ENCODE assay signal across 15 mouse cellular contexts in the genomic region with DNA sequence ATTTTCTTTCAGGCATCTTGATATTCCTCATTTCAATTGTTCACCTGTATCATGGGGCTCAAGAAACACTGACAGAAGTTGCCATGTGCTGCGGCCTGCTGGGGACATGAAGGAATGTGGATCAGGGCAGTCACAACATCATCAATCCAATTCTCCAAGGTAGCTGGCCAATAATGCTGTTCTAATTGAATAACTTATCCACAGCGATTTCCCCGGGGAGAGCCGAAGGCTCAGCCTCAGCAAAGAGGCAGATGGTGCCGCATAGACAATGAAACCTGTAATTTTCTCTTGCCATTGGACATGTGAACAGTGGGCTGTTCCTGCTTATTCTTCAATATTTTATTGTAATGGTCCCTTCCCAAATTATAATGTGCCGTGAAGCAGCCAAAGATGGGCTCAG.
DNase-seq lines count a peak whose midpoint lies in the region; ATAC-seq and TF ChIP-seq lines count a peak whose summit lies in the region.
"Had no signal": no experiment of that assay in that cellular context is flagged by ENCODE, and none has a peak within 500 bp of the region (broad histone marks: within the 10 kb centered on the region; RNA-seq: fewer than 3 reads in every experiment).

No protein-coding gene starts in this region.

- peaks cover 18% of the 10 kb centered on the region for H3K4me1 ChIP-seq in forebrain, embryonic 12.5 days
- peaks cover 18% of the 10 kb centered on the region for H3K4me1 ChIP-seq in hindbrain, embryonic 15.5 days (replicated peaks)
- H3K4me1 ChIP-seq in midbrain, postnatal 0 days (ENCODE audit: insufficient read depth, low read length) = 0 out of 2 replicates have a peak, but pooled peaks cover 5% of the 10 kb centered on the region
- H3K4me1 ChIP-seq: liver, embryonic 12.5 days had no signal

- no peaks in the 10 kb centered on the region for H3K36me3 ChIP-seq in forebrain, embryonic 12.5 days (replicated peaks)
- H3K36me3 ChIP-seq in hindbrain, embryonic 15.5 days = no peaks in the 10 kb centered on the region
- H3K36me3 ChIP-seq in midbrain, postnatal 0 days (ENCODE audit: insufficient read depth, low read length) = no peaks in the 10 kb centered on the region
- H3K36me3 ChIP-seq: liver, embryonic 12.5 days had no signal

- H3K4me2 ChIP-seq in forebrain, embryonic 12.5 days = no peak overlapping the region
- no peak overlapping the region for H3K4me2 ChIP-seq in hindbrain, embryonic 15.5 days
- no peak overlapping the region for H3K4me2 ChIP-seq in midbrain, postnatal 0 days (ENCODE audit: low read depth, low read length, poor library complexity, severe bottlenecking)
- H3K4me2 ChIP-seq: liver, embryonic 12.5 days had no signal

- no peaks in the 10 kb centered on the region for H3K27me3 ChIP-seq in forebrain, embryonic 12.5 days
- no peaks in the 10 kb centered on the region for H3K27me3 ChIP-seq in hindbrain, embryonic 15.5 days
- no peaks in the 10 kb centered on the region for H3K27me3 ChIP-seq in midbrain, postnatal 0 days (ENCODE audit: insufficient read depth, low read length)
- H3K27me3 ChIP-seq: liver, embryonic 12.5 days had no signal

- no peak overlapping the region for H3K4me3 ChIP-seq in forebrain, embryonic 12.5 days (replicated peaks)
- H3K4me3 ChIP-seq in hindbrain, embryonic 15.5 days = no peak overlapping the region
- H3K4me3 ChIP-seq in midbrain, postnatal 0 days (ENCODE audit: low read depth, low read length) = no peak overlapping the region
- H3K4me3 ChIP-seq: gastrocnemius, adult 2 months; layer of hippocampus, adult 2 months; liver, embryonic 12.5 days; myocyte had no signal

- DNase-seq in brain, embryonic 14.5 days (ENCODE audit: low read depth) = peak; percentile 90
- DNase-seq in midbrain, postnatal 0 days (ENCODE audit: low spot score) = peak; percentile 78
- no peak for DNase-seq in lung, postnatal 14 days
- DNase-seq in ovary, postnatal 14 days (ENCODE audit: low spot score) = no peak
- DNase-seq in layer of hippocampus, adult 9-10 months (ENCODE audit: low spot score) = no peak
- DNase-seq: gastrocnemius, adult 2 months; kidney, adult 8-10 months; right cerebral cortex, postnatal 14 days; thymus, postnatal 4 days had no signal

- peak; percentile 88 for ATAC-seq in forebrain, embryonic 12.5 days (ENCODE audit: low FRiP score)
- ATAC-seq in hindbrain, embryonic 15.5 days (ENCODE audit: low FRiP score, low read depth) = peak; percentile 69
- ATAC-seq in midbrain, postnatal 0 days (ENCODE audit: low FRiP score) = peak; percentile 62
- ATAC-seq: liver, embryonic 12.5 days; lung, postnatal 0 days had no signal

- H3K27ac ChIP-seq in forebrain, embryonic 12.5 days = peak overlapping the region; percentile 85
- H3K27ac ChIP-seq in hindbrain, embryonic 15.5 days (replicated peaks) = peak overlapping the region; percentile 59
- H3K27ac ChIP-seq in midbrain, postnatal 0 days (ENCODE audit: low read depth, low read length) = no peak overlapping the region
- H3K27ac ChIP-seq: gastrocnemius, adult 2 months; layer of hippocampus, adult 2 months; liver, embryonic 12.5 days had no signal

- no peaks in the 10 kb centered on the region for H3K9me3 ChIP-seq in forebrain, embryonic 12.5 days
- H3K9me3 ChIP-seq in hindbrain, embryonic 15.5 days = no peaks in the 10 kb centered on the region
- H3K9me3 ChIP-seq in midbrain, postnatal 0 days (ENCODE audit: low read length) = no peaks in the 10 kb centered on the region
- H3K9me3 ChIP-seq: liver, embryonic 12.5 days had no signal

- 54% methylated on average over 6 of the region's 6 CpGs for WGBS in forebrain, embryonic 12.5 days
- WGBS in hindbrain, embryonic 15.5 days = 24% methylated on average over 6 of the region's 6 CpGs
- WGBS in midbrain, postnatal 0 days = 35% methylated on average over 6 of the region's 6 CpGs

- no peak for TF ChIP-seq POLR2A in brain, embryonic 14.5 days (IDR thresholded peaks at IDR 0.05; ENCODE audit: borderline replicate concordance, extremely low read depth, insufficient read depth, insufficient read length, poor library complexity, severe bottlenecking)

- H3K9ac ChIP-seq in forebrain, embryonic 12.5 days = no peak overlapping the region
- H3K9ac ChIP-seq in hindbrain, embryonic 15.5 days = no peak overlapping the region
- no peak overlapping the region for H3K9ac ChIP-seq in midbrain, postnatal 0 days (replicated peaks; ENCODE audit: low read length, poor library complexity, severe bottlenecking)
- H3K9ac ChIP-seq: liver, embryonic 12.5 days had no signal

- no peak for TF ChIP-seq CTCF in brain, embryonic 14.5 days (IDR thresholded peaks at IDR 0.05; ENCODE audit: borderline replicate concordance, extremely low read depth, insufficient read depth, insufficient read length)
- peak; percentile 37 for TF ChIP-seq CTCF in midbrain, postnatal 0 days (IDR thresholded peaks at IDR 0.05)

Comparison
In these comparisons a context has a peak if more than half of its experiments do, and no peak if none do; other contexts are left out.
1. DNase-seq: peak in brain, embryonic 14.5 days (single experiment) and midbrain, postnatal 0 days (single experiment); none in lung, postnatal 14 days (single experiment), ovary, postnatal 14 days (single experiment) and layer of hippocampus, adult 9-10 months (single experiment).
2. Peak in every context shown above with its lines, with median percentiles within 50 percentile points of each other: ATAC-seq.